Mouse (Mus musculus) limb, embryonic 14.5 days (tissue): Measurements from ENCODE around the gene Tec. TPM values are rescaled to one million over a fixed set of nuclear protein-coding genes. Genes with fewer than 3 reads are reported as not detected.

ENCODE experiments used
- ATAC-seq: fragments of 200-750 bp; cut with Nextera tagmentation; 2 replicates; pipeline ENCODE4 v1.8.0; 2017; ENCODE audit warnings: low read depth, moderate number of reproducible peaks, moderate TSS enrichment; ENCODE audit not compliant: low FRiP score
- DNase-seq: peaks from one replicate; pipeline ENCODE4 v3.0.0-alpha.2; 2015; ENCODE audit warnings: low spot score
- H3K27ac ChIP-seq: fragments of 300-500 bp; sonication (generic); replicated peaks from 2 replicates; pipeline ENCODE4 v1.5.1; 2014; ENCODE audit warnings: low read depth, mild to moderate bottlenecking, low read length, moderate library complexity, mixed read lengths
- H3K27me3 ChIP-seq: fragments of 300-500 bp; sonication (generic); 2 replicates; pipeline ENCODE4 v1.6.1; 2014; ENCODE audit warnings: low read length, mixed read lengths; ENCODE audit not compliant: control insufficient read depth, insufficient read depth
- H3K36me3 ChIP-seq: fragments of 300-500 bp; sonication (generic); 2 replicates; pipeline ENCODE4 v1.6.1; 2014; ENCODE audit warnings: mild to moderate bottlenecking, low read length, moderate library complexity, mixed read lengths; ENCODE audit not compliant: control insufficient read depth, insufficient read depth
- H3K4me1 ChIP-seq: fragments of 300-500 bp; sonication (generic); 2 replicates; pipeline ENCODE4 v1.6.1; 2014; ENCODE audit warnings: antibody characterized with exemption, low read length, mixed read lengths; ENCODE audit not compliant: control insufficient read depth, insufficient read depth
- H3K4me2 ChIP-seq: fragments of 300-500 bp; sonication (generic); replicated peaks from 2 replicates; pipeline ENCODE4 v1.6.1; 2014; ENCODE audit warnings: low read depth, mild to moderate bottlenecking, low read length, moderate library complexity; ENCODE audit not compliant: severe bottlenecking
- H3K4me3 ChIP-seq: fragments of 300-500 bp; sonication (generic); replicated peaks from 2 replicates; pipeline ENCODE4 v1.5.1; 2014; ENCODE audit warnings: low read length
- H3K9ac ChIP-seq: fragments of 300-500 bp; sonication (generic); 2 replicates; pipeline ENCODE4 v1.6.1; 2014; ENCODE audit warnings: mild to moderate bottlenecking, low read depth, low read length, moderate library complexity; ENCODE audit not compliant: severe bottlenecking
- H3K9me3 ChIP-seq: fragments of 300-500 bp; sonication (generic); 2 replicates; pipeline ENCODE4 v1.6.1; 2016; ENCODE audit warnings: low read length; ENCODE audit not compliant: control insufficient read depth
- POLR2A ChIP-seq: fragments of 200-500 bp; IDR thresholded peaks from 2 replicates; pipeline ENCODE4 v1.8.0; 2012; ENCODE audit warnings: inconsistent platforms, mild to moderate bottlenecking, moderate library complexity, borderline replicate concordance; ENCODE audit not compliant: insufficient read depth, insufficient read length; ENCODE audit errors: extremely low read depth
- WGBS: fragments of 180-500 bp; shearing (Covaris S2); extraction: QIAGEN DNeasy Blood & Tissue Kit; methylation state at CpG from one replicate; pipeline ENCODE4 v1.1.7; 2014; 5-methylcytosine and 5-hydroxymethylcytosine counted together
- polyA plus RNA-seq, 2 experiments: library from polyadenylated mRNA; depleted of rRNA in 1 of 2; stranded (reverse) in 1 of 2; unstranded in 1 of 2; fragments of >200 nt; fragmentation: Nextera tagmentation in 1 of 2; extraction: Ambion mirVana in 1 of 2; gene quantifications; 2 replicates each; pipeline versions ENCODE4 v1.2.1 to v1.2.3; 2012 to 2014

Tec gene
- polyA plus RNA-seq, 2 experiments, result 5.9 to 7.9 TPM

DNA sequence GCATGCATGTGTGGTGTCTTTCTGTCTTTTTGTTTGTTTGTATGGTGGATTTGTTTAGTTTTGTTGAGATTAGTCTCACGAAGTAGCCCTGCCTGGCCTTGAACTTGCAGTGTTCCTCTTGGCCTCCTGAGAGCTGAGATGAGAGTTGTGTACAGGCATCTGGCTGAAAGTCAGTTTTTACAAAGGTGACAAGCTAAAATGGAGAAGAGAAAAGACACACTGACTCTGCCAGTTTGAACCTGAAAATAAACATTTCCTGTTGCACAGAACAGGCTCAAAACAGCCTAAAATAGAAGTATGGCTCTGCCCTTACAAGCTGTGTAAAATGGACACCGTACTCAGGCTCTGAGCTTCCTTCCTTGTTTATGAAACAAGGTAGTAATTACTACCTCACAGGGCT is 14.9 kb downstream of the Tec start:
- Histone ChIP-seq H3K36me3 (no peaks in the 10 kb centered on the region), H3K9me3 (no peaks in the 10 kb centered on the region), H3K4me3 (no peak overlapping the region), H3K4me1 (peaks cover 13% of the 10 kb centered on the region), H3K4me2 (no peak overlapping the region), H3K9ac (no peak overlapping the region), H3K27me3 (no peaks in the 10 kb centered on the region), H3K27ac (no peak overlapping the region)
- DNase-seq (no peak), ATAC-seq (no peak)
- TF ChIP-seq POLR2A, result no peak
- WGBS, result 79% methylated on average over 2 of the region's 2 CpGs

GRCm38 (mm10) chr5:72852301-72852995 is 15.8 kb downstream of the Tec start:
- 75% methylated on average over 7 of the region's 7 CpGs for WGBS

GRCm38 (mm10) chr5:72851674-72852098 is 16.6 kb downstream of the Tec start:
- no peaks in the 10 kb centered on the region for H3K36me3 ChIP-seq
- H3K9me3 ChIP-seq, result no peaks in the 10 kb centered on the region
- no peak overlapping the region for H3K9ac ChIP-seq
- no peak overlapping the region for H3K27ac ChIP-seq
- no peak for TF ChIP-seq POLR2A
- no peaks in the 10 kb centered on the region for H3K27me3 ChIP-seq
- ATAC-seq, result no peak
- H3K4me1 ChIP-seq, result peaks cover 13% of the 10 kb centered on the region
- 89% methylated on average over 4 of the region's 4 CpGs for WGBS
- H3K4me3 ChIP-seq, result no peak overlapping the region
- no peak overlapping the region for H3K4me2 ChIP-seq
- no peak for DNase-seq

More at GRCm38 (mm10) chr5:72852301-72852995, 15.8 kb downstream of the Tec start:
- no peak for DNase-seq
- ATAC-seq, result no peak
- Histone ChIP-seq H3K4me2 (no peak overlapping the region), H3K4me3 (no peak overlapping the region), H3K9me3 (no peaks in the 10 kb centered on the region), H3K9ac (no peak overlapping the region), H3K27ac (no peak overlapping the region), H3K27me3 (no peaks in the 10 kb centered on the region), H3K36me3 (no peaks in the 10 kb centered on the region), H3K4me1 (peaks cover 13% of the 10 kb centered on the region)
- TF ChIP-seq POLR2A, result no peak

DNA sequence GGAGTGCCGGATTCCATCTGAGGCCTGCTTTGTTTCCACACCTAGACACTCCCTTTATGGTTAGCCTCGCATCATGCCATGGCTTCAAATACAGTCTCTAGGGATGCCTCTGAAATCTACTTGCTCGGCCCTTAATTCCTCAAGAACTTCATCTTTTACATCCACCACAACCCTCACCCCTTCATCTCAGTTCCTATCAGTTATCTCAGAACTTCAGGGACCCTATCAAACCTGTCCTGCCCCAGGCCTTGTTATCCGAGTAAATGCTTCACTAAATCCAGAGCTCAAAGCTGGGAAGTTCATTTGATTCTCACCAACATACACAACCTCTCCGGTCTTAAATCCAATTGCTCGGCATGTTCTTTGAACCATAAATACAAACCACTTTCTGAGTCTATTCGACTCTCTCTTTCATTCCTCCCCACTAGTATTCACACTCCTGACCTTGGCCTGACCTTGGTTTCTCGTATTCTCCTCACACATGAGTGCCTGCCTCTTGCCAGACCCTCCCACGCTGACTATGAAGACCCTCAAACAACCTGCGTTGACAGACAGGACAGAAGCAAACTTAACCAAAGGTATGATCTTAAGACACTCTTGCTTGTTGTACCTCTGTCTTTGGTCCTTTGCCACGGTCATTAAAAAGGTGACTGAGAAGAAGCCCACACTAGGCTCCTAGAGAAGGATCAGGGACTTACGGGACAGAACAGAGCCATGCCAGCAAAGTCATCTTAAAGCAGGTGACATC is 17.2 kb downstream of the Tec start:
- Histone ChIP-seq H3K27me3 (no peaks in the 10 kb centered on the region), H3K9ac (no peak overlapping the region), H3K27ac (no peak overlapping the region), H3K36me3 (no peaks in the 10 kb centered on the region), H3K4me1 (peaks cover 9% of the 10 kb centered on the region), H3K4me3 (no peak overlapping the region), H3K4me2 (no peak overlapping the region), H3K9me3 (no peaks in the 10 kb centered on the region)
- DNase-seq (no peak), ATAC-seq (no peak)
- TF ChIP-seq POLR2A, result no peak
- 83% methylated on average over 12 of the region's 12 CpGs for WGBS

- no peaks in the 10 kb centered on the region for H3K36me3 ChIP-seq
- no peaks in the 10 kb centered on the region for H3K27me3 ChIP-seq
- no peak overlapping the region for H3K4me3 ChIP-seq
- ATAC-seq (no peak), DNase-seq (no peak)
- no peak for TF ChIP-seq POLR2A
- no peaks in the 10 kb centered on the region for H3K9me3 ChIP-seq
- WGBS, result 76% methylated on average over 6 of the region's 6 CpGs
- H3K4me2 ChIP-seq, result no peak overlapping the region
- no peak overlapping the region for H3K9ac ChIP-seq
- no peak overlapping the region for H3K27ac ChIP-seq
- no peaks in the 10 kb centered on the region for H3K4me1 ChIP-seq
Observed at GRCm38 (mm10) chr5:72848889-72849435, 19.3 kb downstream of the Tec start.
